Mouse (Mus musculus): Measurements from ENCODE around the gene Faah.

The Faah gene

DNA sequence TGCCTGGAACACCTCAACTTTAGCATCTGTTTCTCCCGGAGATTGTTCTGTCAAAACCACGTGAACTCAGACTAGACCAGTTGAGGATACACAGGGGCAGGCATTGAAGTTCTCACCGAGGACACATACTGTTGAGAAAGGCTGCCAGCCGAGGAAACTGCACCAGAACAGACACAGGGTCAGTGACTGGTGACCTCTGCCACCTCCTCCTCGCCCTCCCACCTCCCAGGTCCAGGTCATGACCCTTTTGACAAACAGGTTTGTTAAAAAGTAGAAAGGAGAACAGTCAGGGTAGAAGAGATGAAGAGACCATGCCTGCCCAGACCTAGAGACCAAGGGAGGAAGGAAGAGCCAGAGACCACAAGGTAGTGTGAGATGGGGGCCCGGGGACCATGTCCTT is 17.1 kb downstream of the Faah start:
- DNase-seq (ENCODE audit: low spot score), result no peak

DNA sequence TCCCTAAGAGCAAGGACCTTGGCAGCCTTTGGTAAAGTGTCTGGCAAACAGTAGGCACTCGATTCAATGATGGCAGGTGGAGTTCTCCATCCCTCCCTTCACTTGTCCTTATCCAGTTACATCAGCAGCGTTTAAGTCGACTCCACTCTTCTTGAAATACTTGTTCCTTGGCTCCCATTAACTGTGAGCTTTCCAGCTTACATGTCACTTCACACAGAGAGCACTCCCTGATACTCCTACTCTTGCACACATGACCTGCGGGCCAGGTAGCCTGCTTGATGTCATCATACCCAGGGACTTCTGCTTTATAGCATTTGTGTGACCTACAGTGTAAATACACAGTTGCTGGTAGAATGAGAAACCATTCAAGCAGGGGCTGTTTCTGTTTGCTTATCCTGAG is 21.0 kb downstream of the Faah start:
- DNase-seq (ENCODE audit: low spot score), result no peak

- no peak for DNase-seq (ENCODE audit: low spot score)
These were observed 22.4 kb downstream of the Faah start for GRCm38 (mm10) chr4:115995376-115995730.

- no peak for DNase-seq (ENCODE audit: low spot score)
These were observed 22.9 kb downstream of the Faah start for GRCm38 (mm10) chr4:115994662-115995375.

GRCm38 (mm10) chr4:115989382-115989781 is 28.3 kb downstream of the Faah start:
- DNase-seq (ENCODE audit: low spot score), result no peak

DNA sequence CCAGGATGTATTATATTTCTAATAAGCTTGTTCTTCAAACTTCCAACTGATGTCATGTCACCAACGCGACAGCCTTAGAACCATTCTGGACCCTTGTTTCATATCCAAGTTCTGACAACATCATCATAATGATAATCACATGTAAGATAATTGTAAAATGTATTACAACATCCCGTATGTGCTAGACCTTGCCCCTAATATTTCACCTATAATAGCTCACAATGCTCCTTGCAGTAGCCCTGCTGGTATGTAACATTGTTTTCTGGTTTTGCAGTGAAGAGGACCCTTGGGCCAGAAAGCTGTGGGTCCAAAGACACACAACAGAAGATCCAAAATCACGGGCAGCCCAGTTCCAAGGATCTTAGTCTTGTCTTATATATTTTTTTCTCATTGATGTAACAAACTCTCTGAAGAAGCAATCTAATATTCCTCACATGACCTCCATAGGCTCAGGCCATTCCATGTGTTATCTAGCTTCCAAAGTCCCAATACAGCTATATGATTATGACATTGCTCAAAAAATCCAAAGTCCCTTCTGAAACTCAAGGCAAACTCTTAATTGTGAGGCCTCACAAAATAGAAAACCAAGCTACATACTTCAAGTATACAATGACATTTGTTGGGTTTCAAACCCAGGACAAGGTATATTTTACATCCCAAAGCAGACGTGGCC is 29.7 kb downstream of the Faah start:
- no peak for DNase-seq (ENCODE audit: low spot score)

GRCm38 (mm10) chr4:115987436-115987835 is 30.3 kb downstream of the Faah start:
- no peak for DNase-seq (ENCODE audit: low spot score)

- no peak for DNase-seq (ENCODE audit: low spot score)
These were observed 32.8 kb downstream of the Faah start for GRCm38 (mm10) chr4:115984967-115985366.

- peak; percentile 94 for DNase-seq (ENCODE audit: low spot score)
These were observed 33.6 kb downstream of the Faah start for GRCm38 (mm10) chr4:115984111-115984510.

DNA sequence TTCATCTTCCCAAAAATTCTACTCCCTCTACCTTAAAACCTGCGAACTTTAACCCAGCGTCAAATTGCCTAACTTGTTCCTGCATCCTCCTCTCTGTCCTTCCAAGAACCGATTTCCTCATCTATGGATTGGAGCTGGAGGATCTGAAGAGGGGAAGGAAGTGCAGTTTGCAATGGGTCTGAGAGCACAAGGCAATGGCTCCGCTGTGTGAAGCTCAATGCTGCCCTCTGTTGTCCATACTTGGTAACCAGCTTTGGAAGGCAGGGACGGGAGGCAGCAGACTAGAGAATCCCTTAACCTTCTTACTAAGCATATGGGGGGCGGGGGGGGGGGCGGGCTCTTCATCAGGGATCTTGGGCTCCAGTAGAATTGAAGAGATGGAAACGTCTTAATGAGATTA is 37.0 kb downstream of the Faah start:
- peak; percentile 78 for DNase-seq (ENCODE audit: low spot score)

DNA sequence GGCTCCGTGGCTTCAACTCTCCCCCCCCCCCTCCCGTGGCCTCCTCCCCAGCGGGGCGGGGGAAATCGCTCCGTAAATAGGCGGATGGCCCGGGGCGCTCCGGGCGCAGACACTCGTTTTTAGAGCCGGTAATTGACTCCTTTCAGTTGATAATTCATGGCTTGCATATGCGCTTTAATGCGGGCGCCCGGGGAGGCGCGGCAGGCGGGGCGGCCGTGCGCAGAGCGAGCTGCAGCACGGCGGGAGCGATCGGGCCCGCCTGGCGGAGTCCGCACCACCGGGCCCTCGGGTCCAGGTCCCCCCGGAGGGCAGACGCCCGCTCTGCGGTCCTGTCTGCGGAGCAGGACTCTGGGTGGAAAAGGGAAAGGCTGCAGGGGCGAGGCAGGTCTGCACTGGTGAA is 38.3 kb downstream of the Faah start:
- DNase-seq (ENCODE audit: low spot score), result no peak

- no peak for DNase-seq (ENCODE audit: low spot score)
These were observed 38.8 kb downstream of the Faah start for GRCm38 (mm10) chr4:115978911-115979310.

DNA sequence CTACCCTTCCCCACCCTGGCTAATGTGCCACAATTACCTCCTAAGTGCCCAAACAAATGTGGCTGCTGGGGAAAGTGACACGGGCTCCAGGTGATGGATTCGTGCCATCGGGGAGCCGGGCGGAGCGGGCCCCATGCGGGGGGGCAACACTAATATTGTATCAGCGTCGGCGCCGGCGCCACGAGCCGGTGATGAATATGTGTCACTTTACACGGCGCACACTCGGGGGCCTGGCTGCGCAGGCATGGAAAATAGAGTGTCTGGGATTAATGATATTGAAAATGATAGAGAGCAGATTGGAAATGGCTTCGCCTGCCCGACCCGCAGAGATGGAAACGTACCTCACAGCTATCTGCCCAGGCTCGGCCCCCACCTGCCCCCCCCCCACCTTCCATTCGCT is 45.2 kb downstream of the Faah start:
- no peak for DNase-seq (ENCODE audit: low spot score)

GRCm38 (mm10) chr4:115964446-115964845 is 53.3 kb downstream of the Faah start:
- DNase-seq (ENCODE audit: low spot score), result peak; percentile 61

GRCm38 (mm10) chr4:115963751-115964150 is 54.0 kb downstream of the Faah start:
- DNase-seq (ENCODE audit: low spot score), result no peak

- DNase-seq (ENCODE audit: low spot score), result peak; percentile 57
These were observed 54.9 kb downstream of the Faah start for GRCm38 (mm10) chr4:115962671-115963412.

DNA sequence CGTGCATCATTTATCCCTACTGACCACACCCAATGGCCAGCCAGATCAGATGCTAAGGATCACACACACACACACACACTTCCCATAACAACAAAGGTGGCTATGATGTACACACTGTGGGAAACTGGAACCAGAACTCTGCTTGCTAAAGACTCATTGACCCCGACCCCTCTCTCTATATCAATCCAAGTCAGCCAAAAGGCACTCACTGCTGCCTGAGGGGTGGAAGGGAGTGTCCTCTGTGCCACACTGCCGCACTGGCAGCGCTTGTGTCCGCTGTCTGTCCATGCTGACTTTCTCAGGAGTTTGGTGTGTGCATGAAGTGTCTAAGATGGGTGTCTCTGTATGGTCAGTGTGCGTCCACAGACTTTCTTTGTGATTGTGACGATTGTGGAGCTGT is 55.7 kb downstream of the Faah start:
- DNase-seq (ENCODE audit: low spot score), result no peak

DNA sequence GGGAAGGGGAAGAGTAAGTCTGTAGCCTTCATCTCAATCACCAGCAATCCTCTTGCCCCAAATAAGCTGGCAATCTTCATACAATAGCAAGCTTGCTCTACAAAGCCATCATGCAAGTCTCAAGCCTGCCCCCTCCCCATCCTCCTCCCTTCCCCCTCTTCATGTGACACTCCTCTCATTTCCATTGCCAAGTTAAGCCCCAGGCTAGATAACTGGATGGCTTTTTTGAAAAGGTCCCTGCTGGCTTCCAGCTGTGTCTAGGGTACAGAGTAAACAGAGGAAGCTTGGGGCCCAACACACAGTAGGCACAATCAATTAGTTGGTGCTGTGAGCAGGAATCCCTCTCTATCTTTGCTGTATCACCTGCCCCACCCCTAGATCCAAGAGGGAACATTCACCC is 58.2 kb downstream of the Faah start:
- no peak for DNase-seq (ENCODE audit: low spot score)

DNA sequence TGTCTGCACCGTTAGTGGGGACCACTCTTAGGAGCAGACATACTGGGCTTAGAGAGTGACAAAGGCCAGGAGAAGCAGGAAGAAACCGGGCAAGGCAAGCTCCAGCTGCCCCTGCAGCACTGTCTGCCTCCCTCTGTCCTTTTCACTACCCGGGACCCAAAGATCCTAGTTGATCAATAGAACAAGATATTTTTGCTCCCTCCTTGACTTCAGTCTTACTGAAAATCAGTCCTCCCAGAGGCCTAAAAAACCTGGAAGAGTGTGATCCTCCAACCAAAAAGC is 62.3 kb downstream of the Faah start:
- DNase-seq (ENCODE audit: low spot score), result no peak

DNA sequence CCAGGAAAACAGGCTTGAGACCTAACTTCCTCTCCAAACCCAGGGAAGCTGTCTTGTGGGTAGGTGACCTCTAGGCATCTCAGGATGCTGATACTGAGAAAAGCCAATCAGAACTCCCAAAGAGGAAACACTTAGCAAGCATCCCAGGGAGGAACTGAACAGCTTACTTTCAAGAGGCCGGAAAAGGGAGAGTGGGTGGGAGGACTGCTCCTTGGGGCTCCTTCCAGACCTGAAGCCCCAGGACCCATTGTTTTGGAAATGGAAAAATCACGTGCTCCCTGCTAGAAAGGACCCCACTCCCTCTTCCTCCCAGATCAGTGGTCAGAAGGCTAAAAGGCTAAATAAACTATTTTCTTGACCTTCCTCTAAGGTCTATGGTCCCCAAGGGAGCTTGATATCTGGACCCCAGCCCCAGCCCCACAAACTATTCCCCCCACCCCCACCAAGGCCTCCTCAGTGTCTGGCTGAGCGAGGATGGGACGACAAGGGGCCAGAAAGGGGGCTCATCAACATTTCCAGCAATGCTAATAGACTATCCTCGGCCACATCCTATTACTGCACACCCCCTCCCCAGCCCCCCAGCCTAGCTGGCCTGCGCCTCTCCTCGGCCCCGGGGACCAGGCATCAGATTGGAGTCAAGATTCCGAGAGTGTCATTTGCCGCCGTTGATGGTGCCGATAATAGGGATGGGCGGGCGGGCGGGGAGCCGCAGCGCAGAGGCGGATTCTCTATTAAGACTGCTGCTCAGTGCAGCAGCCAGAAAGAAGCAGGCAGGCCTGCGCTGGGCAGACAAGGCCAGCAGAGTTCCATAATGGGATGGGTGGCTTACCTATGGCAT is 62.9 kb downstream of the Faah start:
- no peak for DNase-seq (ENCODE audit: low spot score)

GRCm38 (mm10) chr4:115953559-115953958 is 64.2 kb downstream of the Faah start:
- DNase-seq (ENCODE audit: low spot score), result no peak

DNA sequence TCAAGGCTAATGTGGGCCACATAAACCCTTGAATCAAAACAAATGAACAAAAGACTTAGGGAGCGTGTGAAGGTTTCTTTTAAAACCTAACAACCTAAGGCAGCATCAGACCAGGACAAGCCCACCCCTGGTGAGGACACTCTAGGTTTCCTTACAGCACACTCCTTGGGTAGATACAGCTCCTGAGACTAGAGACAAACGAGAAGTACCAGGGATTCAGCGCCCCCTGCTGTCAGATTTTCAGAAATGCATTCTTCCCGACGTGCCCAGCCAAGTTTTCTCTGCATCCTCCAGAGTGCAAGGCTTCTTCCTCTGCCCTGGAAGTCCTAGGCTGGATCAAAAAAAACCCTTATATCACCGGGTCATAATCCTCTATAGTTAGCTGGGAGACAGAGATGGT is 65.0 kb downstream of the Faah start:
- peak; percentile 74 for DNase-seq (ENCODE audit: low spot score)
